Mouse (Mus musculus) ZHBTc4 (cell line): ENCODE data around the gene Hnrnpa3.
A peak's percentile ranks its signal among the peaks of the same experiment; 100 is the strongest.
"Not testable (repeated sequence)": the region's sequence is repeated elsewhere in the genome, so short reads cannot be mapped to it uniquely, and the experiment has no call there.

ENCODE experiments used
- DNase-seq: peaks from one replicate; pipeline ENCODE4 v3.0.0-alpha.2; 2011; ENCODE audit warnings: low read depth, low spot score

Hnrnpa3 gene

GRCm38 (mm10) chr2:75658727-75659628, at the start of gene Hnrnpa3:
Gene Hnrnpa3 (plus strand): TSS chr2:75659261.
- peak; percentile 99 for DNase-seq

DNA sequence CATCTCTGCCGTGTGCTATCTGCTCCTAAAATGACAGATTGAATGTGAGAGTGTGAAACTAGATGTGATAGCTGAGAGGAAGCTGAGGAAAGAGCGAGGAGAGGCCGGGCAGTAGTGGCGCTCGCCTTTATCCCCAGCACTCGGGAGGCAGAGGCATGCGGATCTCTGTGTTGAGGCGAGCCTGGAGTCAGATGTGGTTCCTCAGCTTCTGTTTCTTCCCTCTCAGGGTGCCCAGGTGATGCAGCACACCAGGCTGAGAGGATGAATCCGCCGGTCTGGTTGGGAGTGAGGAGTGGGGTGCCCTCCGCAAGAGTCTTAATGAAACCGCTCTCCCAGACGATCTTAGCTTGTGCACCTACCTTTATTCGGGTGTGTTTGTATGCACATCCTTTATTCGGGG, 49.1 kb upstream of the Hnrnpa3 start:
- no peak for DNase-seq

GRCm38 (mm10) chr2:75610602-75611001, 48.5 kb upstream of the Hnrnpa3 start:
- DNase-seq = not testable (repeated sequence)

GRCm38 (mm10) chr2:75611041-75611805, 47.8 kb upstream of the Hnrnpa3 start:
- no peak for DNase-seq

- DNase-seq = no peak
Measured at GRCm38 (mm10) chr2:75612006-75612405, 47.1 kb upstream of the Hnrnpa3 start.

GRCm38 (mm10) chr2:75612981-75613567, 46.0 kb upstream of the Hnrnpa3 start:
- DNase-seq = no peak

DNA sequence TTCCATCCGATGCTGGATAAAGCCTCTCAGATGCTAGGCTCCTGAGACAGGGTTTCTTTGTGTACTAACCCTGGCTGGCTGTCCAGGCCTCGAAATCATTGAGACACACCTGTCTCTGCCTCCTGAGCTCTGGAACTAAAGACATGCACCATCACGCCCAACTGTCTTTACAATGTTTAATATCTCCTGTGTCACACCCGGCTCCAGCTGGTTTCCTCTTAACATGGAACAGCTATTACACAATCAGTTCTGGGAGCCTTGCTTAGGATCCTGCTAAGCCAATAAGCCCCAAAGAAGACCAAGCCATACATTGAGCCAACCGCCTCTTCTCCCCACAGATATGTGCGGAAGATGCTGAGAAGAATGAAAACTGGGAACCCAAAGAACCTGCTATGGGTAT, 44.5 kb upstream of the Hnrnpa3 start:
- DNase-seq = no peak

DNA sequence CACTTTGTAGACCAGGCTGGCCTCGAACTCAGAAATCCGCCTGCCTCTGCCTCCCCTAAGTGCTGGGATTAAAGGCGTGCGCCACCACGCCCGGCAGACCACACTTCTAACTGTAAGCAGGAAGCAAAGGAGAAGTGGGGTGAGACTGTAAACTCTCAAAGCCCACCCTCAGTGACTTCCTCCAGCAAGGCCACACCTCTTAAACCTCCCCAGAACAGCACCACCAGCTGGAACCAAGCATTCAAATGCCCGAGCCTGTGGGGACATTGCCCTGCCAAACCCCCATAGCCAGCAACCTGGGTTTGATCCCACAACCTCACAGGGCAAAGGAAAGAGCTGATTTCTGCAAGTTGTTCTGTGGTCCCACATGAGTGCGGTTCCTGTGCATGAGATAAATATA, 42.1 kb upstream of the Hnrnpa3 start:
- DNase-seq = no peak

- DNase-seq = no peak
Measured at GRCm38 (mm10) chr2:75618712-75619111, 40.3 kb upstream of the Hnrnpa3 start.

DNA sequence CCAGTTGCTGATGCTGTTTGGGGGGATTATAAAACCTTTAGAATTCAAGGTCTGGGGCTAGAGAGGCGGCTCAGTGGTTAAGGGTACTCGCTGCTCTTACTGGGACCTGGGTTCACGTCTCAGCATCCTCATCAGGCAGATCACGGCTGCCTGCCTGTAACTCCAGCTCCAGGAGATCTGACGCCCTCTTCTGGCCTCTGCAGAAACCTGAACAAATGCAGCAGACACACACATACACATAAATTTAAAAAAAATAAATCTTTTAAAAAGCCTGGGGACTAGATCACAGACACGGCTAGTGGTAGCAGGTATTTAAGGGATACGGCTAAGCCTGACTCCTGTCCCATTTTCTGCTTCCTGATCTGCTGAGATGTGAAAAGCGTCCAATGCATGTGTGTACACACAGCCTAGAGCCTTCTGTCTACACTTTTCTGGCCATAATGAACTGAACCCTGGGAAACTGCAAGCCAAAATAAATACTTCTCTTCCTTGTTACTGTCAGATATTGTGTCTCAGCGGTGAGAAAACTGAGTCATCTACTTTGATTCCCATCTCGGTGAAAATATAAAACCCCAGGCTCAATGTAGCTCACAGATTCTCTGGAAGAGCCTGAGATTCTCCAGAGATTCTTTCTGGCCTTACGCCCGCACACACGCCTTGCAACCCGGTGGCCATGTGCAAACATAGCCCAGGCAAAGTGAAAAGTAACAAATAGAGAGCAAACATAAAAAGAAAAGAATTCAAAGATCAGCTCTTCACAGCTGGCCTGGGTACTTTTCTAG, 37.0 kb upstream of the Hnrnpa3 start:
- peak; percentile 51 for DNase-seq

- DNase-seq = no peak
Measured at GRCm38 (mm10) chr2:75625086-75625485, 34.0 kb upstream of the Hnrnpa3 start.

- DNase-seq = no peak
Measured at GRCm38 (mm10) chr2:75626597-75627440, 32.2 kb upstream of the Hnrnpa3 start.

DNA sequence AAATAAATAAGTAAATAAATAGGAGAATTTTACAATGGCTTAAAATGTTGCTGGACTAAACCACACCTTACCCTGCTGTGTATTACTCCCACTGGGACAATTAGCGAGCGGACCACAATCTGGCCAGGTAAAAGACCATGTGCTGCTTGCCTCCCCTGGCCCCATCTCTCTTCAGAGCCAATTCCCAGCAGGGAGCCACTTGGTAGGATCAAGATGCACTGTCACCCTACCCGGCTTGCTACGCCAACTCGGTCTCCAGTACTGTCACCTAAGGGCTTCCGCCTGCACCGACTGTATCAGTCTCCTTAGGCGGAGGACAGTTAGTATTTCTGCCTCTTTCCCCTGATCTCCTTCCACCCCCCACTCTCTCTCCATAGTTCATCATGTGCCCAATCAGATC, 30.6 kb upstream of the Hnrnpa3 start:
- DNase-seq = no peak

DNA sequence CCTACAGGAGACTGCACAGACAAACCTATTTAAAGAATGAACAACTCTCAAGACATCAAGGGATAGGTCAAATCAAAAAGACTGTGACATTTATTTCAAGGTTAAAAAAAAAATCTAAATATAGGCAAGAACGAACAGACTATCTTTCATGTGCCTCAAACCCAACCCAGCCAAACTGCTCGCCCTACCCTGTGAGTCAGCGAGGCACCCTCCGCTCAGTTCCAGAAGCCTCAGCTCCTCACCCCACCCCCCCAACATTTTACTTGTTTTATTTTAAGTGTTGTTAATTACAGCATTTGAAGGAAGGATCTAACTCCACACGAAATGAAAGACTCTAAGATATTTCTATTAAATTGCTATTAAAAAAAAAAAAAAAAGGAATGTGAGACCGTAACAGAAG, 27.6 kb upstream of the Hnrnpa3 start:
- DNase-seq = no peak

DNA sequence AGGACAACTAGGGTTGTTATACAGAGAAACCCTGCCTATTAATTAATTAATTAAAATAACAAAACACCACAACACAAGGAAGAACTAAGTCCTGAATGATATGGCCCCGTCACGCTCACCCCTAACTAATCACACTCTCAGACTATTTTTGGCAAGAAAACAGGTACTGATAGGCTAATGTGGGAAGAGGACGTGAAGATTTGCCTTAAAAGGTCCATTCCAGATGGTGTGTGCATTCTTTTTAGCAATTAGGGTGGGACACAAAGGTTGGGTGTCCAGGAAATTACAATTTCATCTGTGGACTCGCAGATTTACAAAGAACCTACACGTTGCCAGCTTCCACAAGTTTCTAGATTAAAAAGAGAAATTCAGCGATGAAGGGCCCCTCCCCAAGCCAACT, 27.0 kb upstream of the Hnrnpa3 start:
- DNase-seq = no peak

- peak; percentile 59 for DNase-seq
Measured at GRCm38 (mm10) chr2:75632721-75633181, 26.3 kb upstream of the Hnrnpa3 start.

DNA sequence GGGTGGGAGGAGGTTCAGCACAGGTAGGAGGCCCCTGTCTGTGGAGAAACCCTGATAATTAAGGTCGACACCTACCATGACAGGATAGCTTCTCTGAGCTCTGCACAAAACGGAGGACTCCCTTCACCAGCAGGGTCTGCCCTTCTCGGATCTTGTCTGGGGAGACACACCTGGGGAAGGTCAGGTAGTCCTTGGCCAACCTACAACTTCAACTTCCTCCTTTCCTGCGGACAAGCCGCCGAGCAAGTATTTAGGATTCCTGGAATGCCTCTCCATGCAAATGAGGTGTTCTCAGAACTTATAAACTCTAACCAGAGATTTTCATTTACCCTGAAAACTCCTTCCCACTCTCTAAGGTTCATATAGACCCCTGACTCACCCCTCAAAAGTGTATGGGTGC, 25.7 kb upstream of the Hnrnpa3 start:
- peak; percentile 86 for DNase-seq

DNA sequence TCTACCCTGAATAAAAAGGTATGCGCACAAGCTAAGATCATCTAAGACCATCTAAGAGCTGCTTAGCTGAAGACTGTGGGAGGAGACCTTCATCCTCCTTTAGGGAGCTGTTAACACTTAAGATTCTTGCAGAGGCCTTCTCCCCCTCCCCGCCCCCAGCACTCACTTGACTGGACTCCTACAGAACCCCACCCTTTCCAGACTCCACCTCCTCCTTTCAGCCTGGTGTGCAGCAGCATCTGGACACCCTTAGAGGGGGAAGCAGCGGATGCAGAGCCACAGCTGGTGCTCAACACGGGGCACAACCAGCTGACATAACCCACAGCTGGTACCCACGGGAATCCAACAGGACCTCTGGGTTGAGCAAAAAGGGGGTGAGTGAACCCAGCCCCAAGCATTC, 25.3 kb upstream of the Hnrnpa3 start:
- peak; percentile 97 for DNase-seq

- DNase-seq = peak; percentile 78
Measured at GRCm38 (mm10) chr2:75634431-75634830, 24.6 kb upstream of the Hnrnpa3 start.

DNA sequence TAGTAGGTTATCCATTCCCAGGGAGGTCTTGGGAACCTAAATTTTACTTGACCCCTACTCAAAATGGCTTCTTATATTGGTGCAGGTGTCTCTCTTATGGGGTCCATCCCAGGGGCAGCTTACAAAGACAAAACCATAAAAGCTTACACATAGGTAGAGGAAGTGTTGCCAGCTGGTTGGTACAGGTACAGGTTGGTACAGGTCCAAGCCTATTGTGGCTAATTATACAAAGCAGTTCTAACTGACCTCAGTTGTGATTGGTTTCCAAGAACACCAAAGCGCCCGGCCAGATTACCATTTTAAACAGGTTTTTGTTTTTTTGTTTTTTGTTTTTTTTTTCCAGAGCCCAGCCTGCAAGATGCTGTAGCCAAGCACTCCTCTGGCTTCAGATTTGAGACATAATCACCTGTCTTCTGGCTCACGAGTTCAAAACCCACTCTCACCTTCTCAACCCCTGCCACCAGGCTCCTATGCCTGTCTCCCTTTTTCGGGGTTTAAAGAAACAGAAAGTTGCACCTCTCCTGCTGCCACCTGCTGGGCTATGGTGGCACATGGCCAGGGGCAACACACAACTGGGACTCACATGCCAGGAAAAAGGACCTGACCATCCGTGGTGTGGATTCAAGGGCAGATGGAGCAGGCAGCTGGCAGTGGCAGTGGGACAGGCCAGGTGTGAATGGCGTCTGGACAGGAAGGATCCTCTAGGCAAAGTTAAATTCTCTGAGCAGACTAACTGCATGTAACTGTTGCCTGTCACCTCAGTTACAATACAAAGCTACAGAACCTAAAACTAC, 22.6 kb upstream of the Hnrnpa3 start:
- DNase-seq = peak; percentile 52
